Mouse (Mus musculus): Measurements from ENCODE around the gene Cep44. TPM values are rescaled to one million over a fixed set of nuclear protein-coding genes. Genes with fewer than 3 reads are reported as not detected.

Gene Cep44
- 15.0 TPM for polyA plus RNA-seq (2014; fragmentation: Illumina TruSeq; extraction: RNeasy Lipid Tissue Mini Kit (QIAGEN cat#74804); ENCODE audit: low read depth, low replicate concordance)

GRCm38 (mm10) chr8:56550558-56551360, at the start of gene Cep44, which contains the start of gene Fbxo8:
Gene Cep44 (minus strand): TSS chr8:56551047.
Gene Fbxo8 (plus strand): TSS chr8:56551090.

Other genes starting within 250 kb of the Cep44 start
- 190 TPM for gene Fbxo8, start within 50 bp of the Cep44 start, polyA plus RNA-seq (2014; fragmentation: Illumina TruSeq; extraction: RNeasy Lipid Tissue Mini Kit (QIAGEN cat#74804); ENCODE audit: low read depth, low replicate concordance)